Mouse (Mus musculus): Measurements from ENCODE around the gene Mospd3.

GRCm38 (mm10) chr5:137607860-137608653 is 7.2 kb upstream of the Mospd3 start:
- TF ChIP-seq TCF12 (IDR thresholded peaks at IDR 0.05; ENCODE audit: insufficient read depth, poor library complexity, severe bottlenecking) (no peak), CEBPB (IDR thresholded peaks at IDR 0.05; ENCODE audit: insufficient read depth, poor library complexity, severe bottlenecking) (no peak), MYOD1 (IDR thresholded peaks at IDR 0.05; ENCODE audit: control insufficient read depth in 1 of 3, insufficient read length in 2 of 3, low read depth in 2 of 3) (peak in 2 of 3 experiments; percentile 7 to 34), MAX (IDR thresholded peaks at IDR 0.05; ENCODE audit: low read depth) (no peak), POLR2A (IDR thresholded peaks at IDR 0.05; ENCODE audit: insufficient read length, low read depth) (no peak), POLR2AphosphoS2 (IDR thresholded peaks at IDR 0.05; ENCODE audit: insufficient read length, low read depth) (no peak), SRF (IDR thresholded peaks at IDR 0.05; ENCODE audit: control insufficient read depth, insufficient read length, low read depth) (no peak), USF1 (IDR thresholded peaks at IDR 0.05; ENCODE audit: low read depth) (no peak), E2F4 (IDR thresholded peaks at IDR 0.05; ENCODE audit: insufficient read depth) (no peak), MYOG (IDR thresholded peaks at IDR 0.05; ENCODE audit: control insufficient read depth in 1 of 3, insufficient read depth in 1 of 3, insufficient read length in 2 of 3, low read depth in 2 of 3) (no peak)
